Mouse (Mus musculus) NIH3T3 (cell line): ENCODE data around the gene Creb3l1.

ENCODE experiments used
- DNase-seq: peaks from one replicate; pipeline ENCODE4 v3.0.0-alpha.2; 2012; ENCODE audit warnings: low read depth

The Creb3l1 gene

GRCm38 (mm10) chr2:91964610-91965204, 59.6 kb downstream of the Creb3l1 start:
- DNase-seq = no peak

DNA sequence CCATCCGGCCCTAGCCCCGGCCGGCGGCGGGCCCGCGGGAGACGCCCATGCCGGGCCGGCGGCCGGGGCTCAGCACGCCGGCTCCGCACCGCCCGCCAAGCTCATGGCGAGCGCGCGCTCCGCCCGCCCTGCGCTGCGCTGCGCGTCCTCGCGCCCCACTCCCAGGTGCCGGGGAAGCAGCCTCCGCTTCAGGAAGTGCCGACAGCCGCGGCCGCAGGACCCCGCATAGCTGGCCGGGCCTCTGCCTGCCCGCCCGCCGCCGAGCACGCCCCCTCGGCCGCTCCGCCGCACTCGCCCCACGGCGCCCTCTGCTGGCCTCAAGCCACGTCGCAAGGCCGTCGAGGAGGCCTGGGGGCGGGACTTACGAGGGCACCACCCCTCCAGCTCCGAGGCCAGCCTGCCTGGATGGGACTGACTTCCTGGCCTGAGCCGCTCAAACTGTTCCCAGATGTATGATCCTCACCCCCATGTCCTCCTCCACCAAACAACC, 60.8 kb downstream of the Creb3l1 start:
- DNase-seq = peak; percentile 96

DNA sequence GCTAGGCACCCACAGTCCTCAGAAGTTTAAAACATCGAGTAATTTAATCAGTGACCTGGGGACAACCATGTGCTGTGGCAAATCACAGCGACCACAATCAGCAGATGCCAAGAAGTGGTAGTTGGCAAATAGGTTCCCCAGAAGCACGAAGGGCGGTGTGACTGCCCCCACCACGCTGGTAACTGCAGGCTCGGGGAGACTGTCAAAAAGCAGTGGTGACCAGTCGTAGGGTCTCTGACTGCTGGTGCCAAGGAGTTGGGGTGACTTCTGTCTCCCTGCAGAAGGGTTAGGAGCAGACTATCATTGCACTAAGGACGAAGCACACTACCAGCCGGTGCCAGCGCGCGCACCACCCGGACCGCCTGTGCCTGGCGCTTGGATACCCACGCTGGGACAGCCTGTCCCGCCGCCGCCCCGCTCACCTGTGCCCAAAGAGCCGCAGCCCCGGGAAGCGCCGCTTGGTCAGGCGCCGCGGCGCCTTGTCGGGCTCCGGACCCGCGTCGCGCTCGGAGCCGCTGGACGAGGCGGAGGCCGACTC, 61.4 kb downstream of the Creb3l1 start:
- peak; percentile 31 for DNase-seq

DNA sequence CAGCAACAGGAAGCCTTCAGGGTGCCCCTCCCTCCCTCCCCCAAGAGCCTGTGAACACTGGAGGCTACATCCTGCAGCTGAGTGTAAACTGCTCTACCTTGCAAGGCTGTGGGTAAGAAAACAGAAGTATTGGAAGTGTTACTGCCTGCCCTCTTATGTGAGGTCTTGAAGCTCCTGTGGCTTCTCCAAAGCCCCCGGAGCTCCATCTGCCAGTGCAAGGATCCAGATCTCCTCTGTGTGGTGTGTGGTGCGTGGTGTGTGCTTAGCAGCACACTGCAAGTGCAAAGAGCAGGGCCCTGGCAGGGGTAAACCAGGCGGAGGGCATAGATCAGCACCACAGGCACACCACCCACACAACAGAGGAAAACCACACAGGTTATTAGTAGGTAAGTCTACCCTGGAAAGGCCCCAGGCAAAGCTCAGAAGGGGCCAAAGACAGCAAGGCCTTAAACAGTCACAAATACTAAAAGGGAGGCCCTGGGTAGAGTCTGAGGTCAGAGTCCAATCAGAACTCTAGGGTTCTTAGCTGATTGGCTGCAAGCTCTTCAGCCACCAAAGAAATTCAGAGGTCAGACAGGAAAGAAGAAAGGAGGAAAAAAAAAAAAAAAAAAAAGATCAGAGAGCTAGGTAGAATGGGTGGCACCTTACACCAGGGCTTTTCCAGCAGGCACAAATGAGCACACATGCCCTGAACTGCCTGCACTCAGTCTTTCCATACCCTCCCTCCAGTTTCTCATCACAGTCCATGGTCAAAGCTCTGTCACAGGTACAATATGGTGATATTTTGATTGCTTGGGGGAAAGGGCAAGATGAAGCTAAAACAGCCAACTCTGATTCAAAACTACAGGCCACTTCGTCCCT, 62.2 kb downstream of the Creb3l1 start:
- DNase-seq = no peak

- DNase-seq = no peak
These were observed 63.8 kb downstream of the Creb3l1 start for GRCm38 (mm10) chr2:91960459-91960858.

DNA sequence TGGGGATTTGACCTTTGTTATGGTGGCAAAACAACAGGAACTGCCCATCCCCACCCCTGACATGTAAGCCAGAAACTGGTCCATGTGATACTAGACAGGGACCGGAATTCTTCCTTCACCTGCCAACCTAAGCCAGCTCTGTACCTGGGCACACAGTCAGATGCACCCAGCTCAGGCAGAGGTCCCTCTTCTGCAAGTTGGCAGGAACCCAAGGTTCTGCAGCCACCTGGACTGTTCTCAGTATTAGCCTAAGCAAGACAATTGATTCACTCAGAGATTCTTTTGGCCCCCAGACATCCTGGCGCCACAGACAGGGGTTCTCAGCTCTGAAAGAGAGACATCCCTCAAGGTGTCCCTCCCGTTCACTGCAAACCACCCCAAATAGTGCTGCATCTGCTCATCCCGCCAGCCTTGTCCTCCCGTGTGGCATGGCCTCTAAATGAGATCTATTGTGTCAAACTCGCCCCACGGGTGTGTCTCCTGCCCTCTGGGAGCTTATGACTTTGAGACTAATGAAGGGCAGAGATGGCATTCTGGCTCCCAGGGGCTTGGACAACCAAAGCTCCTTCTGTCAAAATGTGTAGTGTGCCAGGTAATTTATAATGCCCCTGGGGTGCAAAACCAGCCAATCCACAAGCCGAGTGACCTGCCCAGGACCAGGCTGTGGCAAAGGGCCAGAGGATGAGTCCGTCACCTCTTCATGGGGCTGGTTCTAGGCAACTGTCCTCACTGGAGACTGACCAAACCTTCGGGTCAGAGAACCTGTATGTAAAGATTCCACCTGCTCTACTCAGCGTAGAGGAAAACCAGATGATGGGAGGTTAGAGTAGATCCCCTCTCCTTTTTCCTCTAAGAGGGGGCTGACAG, 64.5 kb downstream of the Creb3l1 start:
- DNase-seq = no peak

GRCm38 (mm10) chr2:91958701-91959457, 65.4 kb downstream of the Creb3l1 start:
- peak; percentile 52 for DNase-seq

DNA sequence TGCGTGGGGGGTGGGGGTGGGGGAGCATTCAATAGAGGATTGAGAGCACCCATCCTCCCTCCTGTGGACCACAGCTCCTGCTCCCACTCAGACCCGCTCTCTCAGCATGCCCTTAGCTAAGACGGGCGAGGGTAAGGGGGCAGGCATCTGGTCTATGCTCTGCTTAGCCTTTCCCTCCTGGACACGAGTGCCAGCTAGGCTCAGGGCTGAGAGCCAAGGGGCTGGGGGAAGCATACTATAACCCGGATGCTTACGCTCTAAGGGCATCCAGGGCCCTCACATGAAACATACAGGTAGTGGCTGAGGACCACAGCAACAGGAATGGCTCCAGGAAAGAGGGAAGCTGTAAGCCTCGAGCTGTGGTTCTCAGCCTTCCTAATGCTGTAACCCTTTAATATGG, 66.3 kb downstream of the Creb3l1 start:
- no peak for DNase-seq

DNA sequence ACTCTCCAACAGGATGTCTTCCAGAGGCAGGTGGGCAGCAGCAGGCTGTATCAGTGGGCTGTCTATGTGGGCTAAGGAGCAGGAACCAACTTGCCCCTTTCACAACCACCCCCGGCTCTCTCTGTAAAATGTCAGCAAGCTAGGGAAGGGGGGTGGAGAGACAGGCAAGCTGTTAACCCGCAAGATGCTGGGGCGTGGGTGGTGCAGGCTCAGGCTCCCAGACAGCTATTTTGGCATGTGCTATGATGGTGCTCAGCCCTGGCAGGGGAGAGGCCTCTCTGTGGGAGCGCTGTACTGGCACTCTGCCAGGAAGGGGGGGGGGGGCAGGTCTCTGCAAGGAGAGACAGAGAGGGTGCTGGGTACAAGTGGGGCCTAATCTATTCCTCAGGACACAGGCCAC, 67.2 kb downstream of the Creb3l1 start:
- DNase-seq = peak; percentile 54

GRCm38 (mm10) chr2:91955875-91956274, 68.4 kb downstream of the Creb3l1 start:
- DNase-seq = no peak

- no peak for DNase-seq
These were observed 69.1 kb downstream of the Creb3l1 start for GRCm38 (mm10) chr2:91955121-91955591.

- DNase-seq = peak; percentile 50
These were observed 70.5 kb downstream of the Creb3l1 start for GRCm38 (mm10) chr2:91953825-91954224.

- no peak for DNase-seq
These were observed 73.8 kb downstream of the Creb3l1 start for GRCm38 (mm10) chr2:91950275-91951085.

- DNase-seq = no peak
These were observed 74.7 kb downstream of the Creb3l1 start for GRCm38 (mm10) chr2:91949411-91950274.

GRCm38 (mm10) chr2:91948792-91949241, 75.5 kb downstream of the Creb3l1 start:
- no peak for DNase-seq

DNA sequence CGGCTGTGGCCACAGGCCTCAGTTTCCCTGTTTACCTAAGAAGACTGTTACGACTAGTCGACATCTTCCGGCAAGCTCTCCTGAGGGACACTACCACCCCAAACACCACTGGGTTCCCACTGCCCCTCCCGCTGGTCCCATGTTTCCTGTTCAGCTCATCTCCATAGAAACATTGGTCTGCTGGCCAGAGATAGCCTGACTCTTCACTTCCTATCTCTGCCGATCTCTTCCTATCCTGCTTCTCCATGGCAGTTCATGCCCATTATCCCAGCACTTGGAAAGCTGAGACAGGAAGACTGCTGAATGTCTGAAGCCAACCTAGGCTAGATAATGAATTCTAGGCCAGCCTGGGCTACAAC, 76.2 kb downstream of the Creb3l1 start:
- no peak for DNase-seq

DNA sequence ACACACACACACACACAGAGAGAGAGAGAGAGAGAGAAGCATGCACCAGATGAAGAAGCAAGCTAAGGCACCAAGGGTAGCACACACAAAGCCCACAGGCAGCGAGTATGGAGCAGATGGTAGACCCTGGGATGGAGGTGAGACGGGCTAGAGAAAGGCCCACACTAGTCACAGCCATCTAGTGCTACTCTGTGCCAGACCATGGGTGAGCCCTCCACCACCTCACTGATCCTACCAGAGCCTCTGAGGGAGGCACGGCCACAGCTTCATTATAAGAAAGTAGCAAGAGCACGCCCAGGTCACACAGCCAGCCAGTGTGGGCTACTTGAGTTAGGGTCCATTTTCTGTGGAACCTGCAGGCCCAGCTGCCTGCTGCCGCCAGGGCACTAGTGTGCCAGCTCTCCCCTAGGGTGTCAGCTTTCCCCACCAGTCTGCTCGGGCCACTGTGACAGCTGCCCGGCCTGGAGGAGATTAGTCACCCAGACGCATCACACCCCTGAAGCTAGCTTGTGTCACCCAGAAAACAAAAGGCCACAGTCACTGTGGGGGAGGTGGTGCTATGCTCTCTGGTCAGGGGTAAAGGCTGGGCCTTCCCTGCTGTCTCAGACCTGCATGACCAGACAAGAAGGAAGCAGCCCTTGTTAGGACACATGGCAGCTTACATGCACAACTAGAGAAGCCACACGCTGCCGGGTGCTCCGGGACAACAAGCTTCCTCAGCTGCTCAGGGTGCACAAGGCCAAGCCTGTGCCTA, 76.7 kb downstream of the Creb3l1 start:
- DNase-seq = peak; percentile 34

DNA sequence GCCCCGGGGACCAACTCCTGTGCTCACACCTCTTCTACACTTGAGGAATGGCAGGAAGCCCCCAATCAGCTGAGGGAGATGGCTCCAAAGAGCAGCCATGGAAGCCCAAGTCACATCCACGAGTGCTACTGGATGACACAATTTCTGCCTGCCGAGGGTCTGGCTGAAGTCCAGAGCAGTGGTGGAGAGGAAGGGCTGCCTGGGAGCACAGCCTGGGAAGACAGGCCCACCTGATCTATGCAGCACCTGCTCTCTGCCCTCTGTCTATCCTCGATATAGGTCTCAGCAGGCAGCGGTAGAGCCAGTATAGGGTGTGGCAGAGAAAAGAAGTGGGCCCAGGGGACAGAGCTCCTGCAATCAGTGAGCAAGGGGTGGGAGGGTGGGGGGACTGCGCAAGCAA, 77.5 kb downstream of the Creb3l1 start:
- no peak for DNase-seq

- no peak for DNase-seq
These were observed 78.8 kb downstream of the Creb3l1 start, which contains the start of gene Gm9821 for GRCm38 (mm10) chr2:91945483-91945882. Gene Gm9821 (plus strand): TSS chr2:91945703.
